Mouse (Mus musculus) E14TG2a.4 (cell line): ENCODE measurements around the gene Ust.

Source experiments
- H3K27me3 ChIP-seq: 2 replicates; pipeline ENCODE4 v1.6.1; 2014; ENCODE audit warnings: low read length, control low read depth; ENCODE audit not compliant: insufficient read depth
- H3K36me3 ChIP-seq: 2 replicates; pipeline ENCODE4 v1.6.1; 2014; ENCODE audit warnings: low read length, control low read depth; ENCODE audit not compliant: insufficient read depth
- H3K4me1 ChIP-seq: replicated peaks from 2 replicates; pipeline ENCODE4 v1.6.1; 2014; ENCODE audit warnings: low read depth, low read length, control low read depth
- H3K4me3 ChIP-seq: replicated peaks from 2 replicates; pipeline ENCODE4 v1.5.1; 2014; ENCODE audit warnings: mild to moderate bottlenecking, low read length
- H3K9me3 ChIP-seq: 2 replicates; pipeline ENCODE4 v1.6.1; 2014; ENCODE audit warnings: low read length, control low read depth
- CTCF ChIP-seq: conservative IDR thresholded peaks from 2 replicates; pipeline ENCODE4 v1.5.1; 2014; ENCODE audit warnings: low read length
- NANOG ChIP-seq: IDR thresholded peaks from 2 replicates; pipeline ENCODE4 v1.6.1; 2014; ENCODE audit warnings: borderline replicate concordance, low read length, mixed read lengths
- POU5F1 ChIP-seq: IDR thresholded peaks from 2 replicates; pipeline ENCODE4 v1.6.1; 2014; ENCODE audit warnings: low read length, borderline replicate concordance

The Ust gene

DNA sequence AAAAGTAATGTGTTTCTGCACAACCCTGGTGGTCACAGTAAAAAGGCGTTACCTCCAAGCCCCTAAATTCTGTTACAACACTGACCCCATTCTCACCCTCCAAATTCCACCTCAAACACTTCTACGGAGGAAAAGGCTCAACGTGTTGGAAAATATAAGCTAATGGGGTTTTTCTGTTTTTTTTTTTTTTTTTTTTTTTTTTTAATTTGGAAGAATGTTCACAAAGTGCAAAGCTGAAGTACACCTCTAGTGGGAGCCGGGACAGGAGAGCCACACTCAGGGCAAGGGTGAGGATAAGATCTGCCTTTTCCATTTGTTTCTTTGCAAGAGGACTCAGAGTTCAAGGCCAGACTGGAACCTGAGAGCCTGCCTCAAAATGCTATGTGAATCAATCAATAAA lies 34.1 kb downstream of the Ust start:
- H3K9me3 ChIP-seq, result no peaks in the 10 kb centered on the region
- no peak for TF ChIP-seq NANOG
- TF ChIP-seq POU5F1, result no peak
- no peak for TF ChIP-seq CTCF
- no peak overlapping the region for H3K4me3 ChIP-seq
- H3K36me3 ChIP-seq, result no peaks in the 10 kb centered on the region
- H3K27me3 ChIP-seq, result no peaks in the 10 kb centered on the region
- H3K4me1 ChIP-seq, result no peaks in the 10 kb centered on the region

DNA sequence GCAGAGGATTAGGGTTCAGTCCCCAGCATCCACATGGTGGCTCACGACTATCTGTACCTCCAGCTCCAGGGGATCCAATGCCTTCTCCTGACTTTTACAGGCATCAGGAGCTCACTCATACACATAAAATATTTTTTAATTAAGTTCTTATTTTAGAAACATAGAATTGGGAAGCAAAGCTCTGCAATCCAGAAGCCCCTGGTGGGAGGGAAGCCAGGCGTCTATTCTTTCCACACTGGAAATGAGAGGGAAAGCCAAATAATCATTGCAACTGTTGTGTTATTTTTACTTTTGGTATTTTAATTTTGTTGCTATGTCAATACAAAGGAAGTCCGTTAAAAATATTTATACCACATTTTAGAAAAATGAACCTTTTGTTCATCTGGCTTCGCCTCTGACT lies 35.8 kb downstream of the Ust start:
- Histone ChIP-seq H3K27me3 (no peaks in the 10 kb centered on the region), H3K36me3 (no peaks in the 10 kb centered on the region), H3K9me3 (no peaks in the 10 kb centered on the region), H3K4me3 (no peak overlapping the region), H3K4me1 (no peaks in the 10 kb centered on the region)
- TF ChIP-seq NANOG (no peak), CTCF (no peak), POU5F1 (no peak)

DNA sequence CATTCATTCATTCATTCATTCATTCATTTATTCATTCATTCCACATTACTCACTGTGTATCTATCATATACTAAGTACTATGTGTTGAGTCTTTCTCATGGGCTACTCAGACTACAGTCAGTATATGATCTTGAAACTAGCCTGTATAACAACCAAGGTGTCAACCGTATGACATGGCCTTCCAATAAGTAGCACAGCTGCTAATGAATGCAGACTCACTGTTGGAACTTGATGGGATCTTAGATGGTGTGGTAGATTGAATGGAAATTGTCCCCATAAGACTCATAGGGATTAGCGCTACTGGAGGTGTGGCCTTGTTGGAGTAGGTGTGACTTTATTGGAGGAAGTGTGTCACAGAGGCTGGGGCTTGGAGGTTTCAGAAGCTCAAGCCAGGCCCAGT lies 38.8 kb downstream of the Ust start:
- H3K9me3 ChIP-seq, result no peaks in the 10 kb centered on the region
- H3K36me3 ChIP-seq, result no peaks in the 10 kb centered on the region
- TF ChIP-seq CTCF, result no peak
- TF ChIP-seq POU5F1, result no peak
- TF ChIP-seq NANOG, result no peak
- no peak overlapping the region for H3K4me3 ChIP-seq
- no peaks in the 10 kb centered on the region for H3K4me1 ChIP-seq
- no peaks in the 10 kb centered on the region for H3K27me3 ChIP-seq

GRCm38 (mm10) chr10:8477936-8478335 lies 40.7 kb downstream of the Ust start:
- no peak for TF ChIP-seq CTCF
- TF ChIP-seq POU5F1, result no peak
- no peak for TF ChIP-seq NANOG
- Histone ChIP-seq H3K9me3 (no peaks in the 10 kb centered on the region), H3K4me3 (no peak overlapping the region), H3K27me3 (no peaks in the 10 kb centered on the region), H3K36me3 (no peaks in the 10 kb centered on the region), H3K4me1 (no peaks in the 10 kb centered on the region)

GRCm38 (mm10) chr10:8471995-8472394 lies 46.6 kb downstream of the Ust start:
- TF ChIP-seq CTCF (no peak), POU5F1 (no peak), NANOG (no peak)

GRCm38 (mm10) chr10:8471012-8471411 lies 47.6 kb downstream of the Ust start:
- no peak overlapping the region for H3K4me3 ChIP-seq
- H3K9me3 ChIP-seq, result no peaks in the 10 kb centered on the region
- H3K36me3 ChIP-seq, result no peaks in the 10 kb centered on the region
- no peak for TF ChIP-seq CTCF
- TF ChIP-seq POU5F1, result no peak
- no peak for TF ChIP-seq NANOG
- H3K27me3 ChIP-seq, result no peaks in the 10 kb centered on the region
- H3K4me1 ChIP-seq, result no peaks in the 10 kb centered on the region

More at GRCm38 (mm10) chr10:8471995-8472394, 46.6 kb downstream of the Ust start:
- no peaks in the 10 kb centered on the region for H3K36me3 ChIP-seq
- no peaks in the 10 kb centered on the region for H3K9me3 ChIP-seq
- H3K4me1 ChIP-seq, result no peaks in the 10 kb centered on the region
- H3K27me3 ChIP-seq, result no peaks in the 10 kb centered on the region
- no peak overlapping the region for H3K4me3 ChIP-seq

DNA sequence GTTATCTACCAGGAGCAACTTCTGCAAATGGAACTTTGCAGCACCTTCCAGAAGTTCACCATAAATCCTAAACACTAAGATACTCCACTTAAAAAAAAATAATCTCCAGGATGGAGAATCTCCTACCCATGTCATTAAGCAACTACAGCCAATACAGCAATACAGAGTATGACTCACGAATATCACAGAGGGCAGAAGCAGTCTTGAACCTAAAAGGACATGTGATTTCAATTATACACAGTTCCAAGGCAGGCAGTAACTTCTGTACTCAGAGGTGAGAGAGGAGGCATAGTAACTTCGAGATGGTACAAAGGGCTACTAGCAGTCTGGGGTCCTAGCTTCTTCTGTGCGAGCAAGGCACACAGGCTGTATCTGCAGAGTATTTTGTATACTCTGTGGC lies 49.1 kb downstream of the Ust start:
- no peaks in the 10 kb centered on the region for H3K4me1 ChIP-seq
- TF ChIP-seq CTCF (no peak), POU5F1 (no peak), NANOG (no peak)
- H3K36me3 ChIP-seq, result no peaks in the 10 kb centered on the region
- H3K27me3 ChIP-seq, result no peaks in the 10 kb centered on the region
- H3K9me3 ChIP-seq, result no peaks in the 10 kb centered on the region
- no peak overlapping the region for H3K4me3 ChIP-seq

GRCm38 (mm10) chr10:8468651-8469386 lies 49.8 kb downstream of the Ust start:
- Histone ChIP-seq H3K36me3 (no peaks in the 10 kb centered on the region), H3K4me1 (no peaks in the 10 kb centered on the region), H3K9me3 (no peaks in the 10 kb centered on the region), H3K4me3 (no peak overlapping the region), H3K27me3 (no peaks in the 10 kb centered on the region)
- TF ChIP-seq POU5F1 (no peak), CTCF (no peak), NANOG (no peak)

GRCm38 (mm10) chr10:8465918-8466317 lies 52.7 kb downstream of the Ust start:
- no peaks in the 10 kb centered on the region for H3K4me1 ChIP-seq
- TF ChIP-seq NANOG, result no peak
- TF ChIP-seq CTCF, result no peak
- TF ChIP-seq POU5F1, result no peak

More at GRCm38 (mm10) chr10:8465918-8466317, 52.7 kb downstream of the Ust start:
- H3K27me3 ChIP-seq, result no peaks in the 10 kb centered on the region
- no peaks in the 10 kb centered on the region for H3K36me3 ChIP-seq
- H3K4me3 ChIP-seq, result no peak overlapping the region
- H3K9me3 ChIP-seq, result no peaks in the 10 kb centered on the region
